Mouse (Mus musculus) kidney, postnatal 14 days (tissue): ENCODE results near the gene Aggf1.

Experiments used
- DNase-seq: peaks from one replicate; pipeline ENCODE4 v3.0.0; 2022; ENCODE audit warnings: mixed read lengths

Gene Aggf1

GRCm38 (mm10) chr13:95330507-95330906 lies 44.6 kb downstream of the Aggf1 start:
- no peak for DNase-seq

DNA sequence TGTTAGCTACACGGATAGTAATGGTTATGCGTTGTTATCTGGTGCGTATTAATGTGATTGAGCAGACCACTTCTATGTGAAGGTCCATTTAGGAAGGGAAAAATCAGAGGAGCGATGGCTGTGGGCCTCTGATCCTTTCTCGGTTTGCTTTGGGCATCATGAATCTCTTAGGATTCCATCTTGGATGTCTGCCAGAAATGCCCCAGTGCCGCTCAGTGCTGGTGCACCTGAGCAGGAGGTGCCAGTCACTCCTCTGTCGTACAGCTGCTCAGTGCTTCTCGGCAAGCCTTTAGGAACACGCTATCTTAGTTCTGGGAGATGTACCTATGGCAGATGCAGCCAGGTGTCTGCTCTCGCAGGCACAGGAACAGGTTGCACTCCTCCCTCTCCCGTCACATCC lies 46.4 kb downstream of the Aggf1 start:
- DNase-seq = peak; percentile 52

DNA sequence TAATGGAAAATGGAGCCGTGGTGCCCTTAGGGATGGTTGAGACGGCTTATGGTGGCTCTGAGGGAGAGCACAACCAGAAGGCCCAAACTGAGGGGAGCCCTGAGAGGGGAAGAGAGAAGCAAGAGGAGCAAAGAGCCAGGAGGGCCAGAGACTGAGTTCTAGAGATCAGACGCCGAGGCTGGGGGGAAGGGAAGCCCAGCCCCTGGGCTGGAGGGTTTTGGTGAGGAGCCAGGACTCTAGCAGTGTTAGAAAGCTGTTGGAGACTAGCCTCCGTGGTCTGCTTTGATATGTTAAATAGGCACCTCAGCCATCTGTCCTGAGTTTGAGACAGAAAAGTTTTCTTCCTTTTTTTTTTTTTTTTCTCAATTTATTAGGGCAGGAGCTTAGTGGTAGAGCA lies 47.8 kb downstream of the Aggf1 start:
- DNase-seq = peak; percentile 67

- no peak for DNase-seq
Measured at GRCm38 (mm10) chr13:95326611-95327344, 48.4 kb downstream of the Aggf1 start.

DNA sequence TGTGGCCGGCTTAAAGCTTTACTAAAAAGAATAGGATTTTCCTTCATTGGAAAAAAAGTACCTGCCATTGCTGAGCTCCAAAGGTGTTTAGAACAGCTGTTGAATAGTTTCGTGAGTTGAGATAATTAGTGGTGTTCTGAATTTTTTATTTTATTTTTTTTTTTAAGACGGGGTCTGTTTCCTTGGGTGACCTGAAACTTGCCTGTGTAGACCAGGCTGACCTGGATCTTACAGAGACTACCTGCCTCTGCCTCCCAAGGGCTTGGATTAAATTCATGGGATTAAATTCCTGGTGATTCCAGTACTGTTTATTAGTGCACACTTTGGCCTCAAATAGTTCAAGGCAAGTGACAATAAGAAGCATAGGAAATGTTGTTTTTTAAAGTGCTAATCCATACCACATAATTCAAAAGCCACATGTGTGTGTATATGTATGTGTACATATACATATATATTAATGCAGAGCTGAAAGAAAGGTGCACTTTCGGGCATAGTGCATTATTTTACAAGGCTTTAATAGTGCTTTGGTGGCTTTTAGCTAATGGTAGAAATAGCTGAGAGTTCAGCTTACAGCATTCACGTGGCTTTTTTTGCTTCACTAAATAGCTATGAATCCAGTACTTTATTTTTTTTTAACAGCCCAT lies 49.1 kb downstream of the Aggf1 start:
- DNase-seq = no peak

- peak; percentile 85 for DNase-seq
Measured at GRCm38 (mm10) chr13:95325080-95325906, 49.9 kb downstream of the Aggf1 start.

GRCm38 (mm10) chr13:95324626-95325079 lies 50.5 kb downstream of the Aggf1 start:
- DNase-seq = no peak

- DNase-seq = peak; percentile 82
Measured at GRCm38 (mm10) chr13:95323950-95324625, 51.1 kb downstream of the Aggf1 start.

- DNase-seq = peak; percentile 39
Measured at GRCm38 (mm10) chr13:95323400-95323799, 51.8 kb downstream of the Aggf1 start, which contains the start of gene Zbed3. Gene Zbed3 (plus strand): TSS chr13:95323612.

GRCm38 (mm10) chr13:95320451-95320850 lies 54.7 kb downstream of the Aggf1 start:
- peak; percentile 62 for DNase-seq

GRCm38 (mm10) chr13:95319153-95319552 lies 56.0 kb downstream of the Aggf1 start:
- no peak for DNase-seq

GRCm38 (mm10) chr13:95312016-95312415 lies 63.1 kb downstream of the Aggf1 start:
- no peak for DNase-seq

DNA sequence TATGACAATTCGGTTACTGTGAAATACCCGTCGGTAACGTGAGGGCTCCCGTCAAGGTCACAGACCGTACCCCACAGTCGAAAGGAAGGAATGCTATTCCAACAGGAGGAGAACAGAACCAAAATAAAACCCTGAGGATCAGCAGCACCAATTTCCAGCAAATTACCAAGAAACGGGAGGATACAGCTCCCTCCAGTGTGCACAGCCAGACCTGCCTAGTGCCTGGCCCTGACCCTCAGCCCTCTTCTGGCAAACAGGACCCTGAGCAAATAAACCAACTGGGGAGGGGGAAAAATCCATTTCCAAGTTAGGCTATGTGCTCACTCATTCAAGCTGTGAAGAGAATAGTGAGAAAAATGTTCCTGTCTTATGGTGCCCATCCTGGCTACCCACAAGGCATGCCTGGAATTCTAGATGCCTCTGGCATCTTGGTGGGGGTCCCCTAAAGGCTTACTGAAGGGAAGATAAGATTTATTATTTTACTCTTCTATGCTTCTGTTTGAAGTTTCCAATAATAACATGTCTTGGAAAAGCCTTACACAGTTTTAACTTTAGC lies 68.0 kb downstream of the Aggf1 start:
- no peak for DNase-seq

DNA sequence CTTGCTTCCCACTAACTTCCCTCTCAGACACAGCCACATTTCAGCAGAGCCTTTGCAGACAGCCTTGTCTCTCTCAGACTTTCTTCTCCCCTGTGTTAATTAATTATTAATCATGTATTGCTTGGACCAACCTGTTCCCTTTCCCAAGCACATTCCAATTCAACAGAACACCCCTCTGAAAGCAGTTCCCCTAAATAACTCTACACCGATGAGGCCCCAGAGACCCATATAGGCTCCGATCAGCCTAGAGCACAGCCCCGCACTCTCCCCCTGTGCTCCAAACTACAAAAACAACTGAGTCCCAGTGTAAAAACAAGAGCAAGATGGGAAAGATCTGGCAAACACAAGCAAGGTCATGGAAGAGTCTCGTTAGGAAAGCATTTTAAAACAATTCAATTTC lies 68.6 kb downstream of the Aggf1 start:
- DNase-seq = peak; percentile 29
